Mouse (Mus musculus): ENCODE results near the gene Mrgpra2a.
"Not testable (repeated sequence)": the region's sequence is repeated elsewhere in the genome, so short reads cannot be mapped to it uniquely, and the experiment has no call there.

The Mrgpra2a gene

DNA sequence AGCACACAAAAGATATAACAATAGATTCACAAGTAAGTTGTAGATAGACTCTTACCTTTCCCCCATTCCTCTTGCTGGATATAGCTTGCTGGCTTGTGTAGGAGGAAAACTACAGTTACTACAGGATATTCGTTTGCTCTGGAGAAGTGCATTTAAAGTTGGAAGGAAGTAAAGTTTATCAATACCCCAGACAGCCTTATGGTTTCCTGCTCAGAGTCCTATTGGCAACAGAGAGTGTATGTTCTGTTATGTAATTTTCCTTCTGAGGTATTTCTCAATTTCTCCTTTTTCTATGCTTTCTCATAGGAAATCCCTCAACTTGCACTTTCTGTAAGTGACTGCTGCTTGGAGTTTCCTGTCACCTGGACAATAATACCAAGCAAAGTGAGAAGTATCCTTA is at the start of gene Mrgpra2a:
Gene Mrgpra2a, minus strand, starts transcription at position 125 of the 400 bp plus-strand sequence.
- not testable (repeated sequence) for DNase-seq (ENCODE audit: low spot score)

DNA sequence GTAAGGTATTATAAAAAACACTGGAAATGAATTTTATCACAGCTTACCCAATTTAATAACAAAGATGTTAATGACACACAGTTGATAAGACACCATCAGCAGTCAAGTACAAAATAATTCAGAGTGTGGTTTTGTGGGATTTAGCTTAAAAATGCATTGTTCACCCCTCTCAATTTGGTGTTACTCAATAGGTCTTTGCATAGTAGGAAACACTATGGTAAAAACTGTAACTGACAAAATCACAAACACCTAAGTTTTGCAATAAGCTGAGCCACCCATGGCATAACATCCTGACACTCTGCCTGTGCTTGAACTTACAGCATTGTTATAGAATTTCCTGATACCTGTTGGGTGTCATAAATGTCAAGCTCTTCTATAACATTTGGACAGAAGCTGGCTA is 39.3 kb upstream of the Mrgpra2a start:
- DNase-seq (ENCODE audit: low spot score), result not testable (repeated sequence)

DNA sequence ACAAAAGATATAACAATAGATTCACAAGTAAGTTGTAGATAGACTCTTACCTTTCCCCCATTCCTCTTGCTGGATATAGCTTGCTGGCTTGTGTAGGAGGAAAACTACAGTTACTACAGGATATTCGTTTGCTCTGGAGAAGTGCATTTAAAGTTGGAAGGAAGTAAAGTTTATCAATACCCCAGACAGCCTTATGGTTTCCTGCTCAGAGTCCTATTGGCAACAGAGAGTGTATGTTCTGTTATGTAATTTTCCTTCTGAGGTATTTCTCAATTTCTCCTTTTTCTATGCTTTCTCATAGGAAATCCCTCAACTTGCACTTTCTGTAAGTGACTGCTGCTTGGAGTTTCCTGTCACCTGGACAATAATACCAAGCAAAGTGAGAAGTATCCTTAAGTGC is 37.5 kb upstream of the Mrgpra2a start:
- not testable (repeated sequence) for DNase-seq (ENCODE audit: low spot score)

DNA sequence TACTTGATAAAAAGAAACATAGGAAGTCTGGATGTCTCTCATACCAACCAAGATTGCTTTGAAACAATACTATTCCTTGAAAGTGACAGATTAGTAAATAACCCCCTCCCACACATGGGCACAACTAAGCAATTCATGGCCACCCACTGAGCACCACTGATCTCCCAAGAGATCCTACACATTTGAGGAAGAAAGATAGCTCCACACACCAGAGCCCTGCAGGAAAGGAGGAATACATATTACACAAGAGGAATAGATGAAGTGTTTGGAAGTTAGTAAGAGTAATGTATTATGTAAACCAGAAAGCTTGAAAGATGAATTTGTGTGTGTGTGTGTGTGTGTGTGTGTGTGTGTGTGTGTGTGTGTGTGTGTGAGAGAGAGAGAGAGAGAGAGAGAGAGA is 31.2 kb upstream of the Mrgpra2a start:
- not testable (repeated sequence) for DNase-seq (ENCODE audit: low spot score)

DNA sequence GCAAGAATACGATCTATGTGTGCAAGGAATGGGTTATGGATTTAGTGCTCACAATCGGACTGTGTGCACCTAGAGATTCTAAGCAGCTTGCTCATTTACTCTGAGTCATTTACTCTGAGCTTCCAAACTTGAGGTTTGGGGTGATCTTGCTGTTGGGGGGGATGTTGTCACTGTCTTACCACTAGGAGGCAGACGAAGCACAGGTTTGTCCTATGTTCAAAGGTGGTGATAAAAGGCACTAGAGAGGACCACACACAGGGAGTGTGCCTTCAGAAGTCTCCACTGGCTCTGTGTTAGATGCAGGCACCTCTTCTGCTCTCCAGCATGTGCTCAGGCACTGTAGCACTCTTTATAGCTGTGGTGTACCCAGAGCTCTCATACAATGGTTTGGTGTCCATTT is 22.0 kb upstream of the Mrgpra2a start:
- DNase-seq (ENCODE audit: low spot score), result not testable (repeated sequence)

DNA sequence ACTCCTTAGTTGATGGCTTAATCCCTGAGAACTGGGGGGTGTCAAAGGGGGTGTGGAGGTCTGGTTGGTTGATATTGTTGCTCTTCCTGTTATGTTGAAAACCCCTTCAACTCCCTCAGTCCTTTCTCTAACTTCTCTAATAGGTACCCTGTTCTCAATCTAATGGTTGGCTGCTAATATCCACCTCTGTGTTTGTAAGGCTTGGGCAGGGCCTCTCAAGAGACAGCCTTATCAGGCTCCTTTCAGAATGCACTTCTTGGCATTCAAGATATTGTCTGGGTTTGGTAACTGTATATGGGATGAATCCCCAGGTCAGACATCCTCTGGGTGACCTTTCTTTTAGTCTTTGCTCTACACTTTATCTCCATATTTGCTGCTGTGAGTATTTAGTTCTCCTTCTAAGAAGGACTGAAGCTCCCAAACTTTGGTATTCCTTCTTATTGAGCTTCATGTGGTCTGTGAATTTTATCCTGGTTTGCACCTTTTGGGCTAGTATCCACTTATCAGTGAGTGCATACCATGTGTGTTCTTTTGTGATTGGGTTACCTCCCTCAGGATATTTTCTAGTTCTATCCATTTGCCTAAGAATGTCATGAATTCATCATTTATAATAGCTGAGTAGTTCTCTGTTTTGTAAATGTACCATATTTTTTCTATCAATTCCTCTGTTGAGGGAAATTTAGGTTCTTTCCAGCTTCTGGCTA is 13.5 kb upstream of the Mrgpra2a start:
- not testable (repeated sequence) for DNase-seq (ENCODE audit: low spot score)

DNA sequence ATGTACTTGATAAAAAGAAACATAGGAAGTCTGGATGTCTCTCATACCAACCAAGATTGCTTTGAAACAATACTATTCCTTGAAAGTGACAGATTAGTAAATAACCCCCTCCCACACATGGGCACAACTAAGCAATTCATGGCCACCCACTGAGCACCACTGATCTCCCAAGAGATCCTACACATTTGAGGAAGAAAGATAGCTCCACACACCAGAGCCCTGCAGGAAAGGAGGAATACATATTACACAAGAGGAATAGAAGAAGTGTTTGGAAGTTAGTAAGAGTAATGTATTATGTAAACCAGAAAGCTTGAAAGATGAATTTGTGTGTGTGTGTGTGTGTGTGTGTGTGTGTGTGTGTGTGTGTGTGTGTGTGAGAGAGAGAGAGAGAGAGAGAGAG is 6.2 kb downstream of the Mrgpra2a start:
- DNase-seq (ENCODE audit: low spot score), result not testable (repeated sequence)

DNA sequence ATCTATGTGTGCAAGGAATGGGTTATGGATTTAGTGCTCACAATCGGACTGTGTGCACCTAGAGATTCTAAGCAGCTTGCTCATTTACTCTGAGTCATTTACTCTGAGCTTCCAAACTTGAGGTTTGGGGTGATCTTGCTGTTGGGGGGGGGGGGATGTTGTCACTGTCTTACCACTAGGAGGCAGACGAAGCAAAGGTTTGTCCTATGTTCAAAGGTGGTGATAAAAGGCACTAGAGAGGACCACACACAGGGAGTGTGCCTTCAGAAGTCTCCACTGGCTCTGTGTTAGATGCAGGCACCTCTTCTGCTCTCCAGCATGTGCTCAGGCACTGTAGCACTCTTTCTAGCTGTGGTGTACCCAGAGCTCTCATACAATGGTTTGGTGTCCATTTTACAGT is 15.5 kb downstream of the Mrgpra2a start:
- not testable (repeated sequence) for DNase-seq (ENCODE audit: low spot score)

DNA sequence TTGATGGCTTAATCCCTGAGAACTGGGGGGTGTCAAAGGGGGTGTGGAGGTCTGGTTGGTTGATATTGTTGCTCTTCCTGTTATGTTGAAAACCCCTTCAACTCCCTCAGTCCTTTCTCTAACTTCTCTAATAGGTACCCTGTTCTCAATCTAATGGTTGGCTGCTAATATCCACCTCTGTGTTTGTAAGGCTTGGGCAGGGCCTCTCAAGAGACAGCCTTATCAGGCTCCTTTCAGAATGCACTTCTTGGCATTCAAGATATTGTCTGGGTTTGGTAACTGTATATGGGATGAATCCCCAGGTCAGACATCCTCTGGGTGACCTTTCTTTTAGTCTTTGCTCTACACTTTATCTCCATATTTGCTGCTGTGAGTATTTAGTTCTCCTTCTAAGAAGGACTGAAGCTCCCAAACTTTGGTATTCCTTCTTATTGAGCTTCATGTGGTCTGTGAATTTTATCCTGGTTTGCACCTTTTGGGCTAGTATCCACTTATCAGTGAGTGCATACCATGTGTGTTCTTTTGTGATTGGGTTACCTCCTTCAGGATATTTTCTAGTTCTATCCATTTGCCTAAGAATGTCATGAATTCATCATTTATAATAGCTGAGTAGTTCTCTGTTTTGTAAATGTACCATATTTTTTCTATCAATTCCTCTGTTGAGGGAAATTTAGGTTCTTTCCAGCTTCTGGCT is 24.0 kb downstream of the Mrgpra2a start:
- not testable (repeated sequence) for DNase-seq (ENCODE audit: low spot score)

DNA sequence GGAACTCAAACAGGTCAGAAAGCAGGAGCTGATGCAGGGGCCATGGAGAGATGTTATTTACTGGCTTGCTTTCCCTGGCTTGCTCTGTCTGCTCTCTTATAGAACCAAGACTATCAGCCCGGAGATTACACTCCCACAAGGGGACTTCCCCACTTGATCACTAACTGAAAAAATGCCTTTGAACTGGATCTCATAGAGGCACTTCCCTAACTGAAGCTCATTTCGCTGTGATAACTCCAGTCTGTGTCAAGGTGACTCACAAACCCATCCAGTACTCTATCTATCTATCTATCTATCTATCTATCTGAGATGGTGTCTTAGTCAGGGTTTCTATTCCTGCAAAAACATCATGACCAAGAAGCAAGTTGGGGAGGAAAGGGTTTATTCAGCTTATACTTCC is 41.3 kb downstream of the Mrgpra2a start:
- DNase-seq (ENCODE audit: low spot score), result no peak

DNA sequence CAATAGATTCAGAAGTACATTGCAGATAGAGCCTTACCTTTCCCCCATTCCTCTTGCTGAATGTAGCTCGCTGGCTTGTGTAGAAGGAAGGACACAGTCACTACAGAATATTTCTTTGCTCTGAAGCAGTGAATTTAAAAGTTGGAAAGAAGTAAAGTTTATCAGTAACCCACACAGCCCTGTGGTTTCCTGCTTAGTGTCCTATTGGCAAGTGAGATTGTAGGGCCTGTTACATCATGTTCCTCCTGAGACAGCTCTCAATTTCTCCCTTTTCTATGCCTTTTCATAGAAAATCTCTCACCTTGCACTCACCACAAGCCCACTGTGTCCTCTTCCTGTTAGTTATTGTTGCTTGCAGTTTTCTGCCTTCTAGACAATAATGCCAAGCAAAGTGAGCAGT is 42.4 kb downstream of the Mrgpra2a start:
- no peak for DNase-seq (ENCODE audit: low spot score)

DNA sequence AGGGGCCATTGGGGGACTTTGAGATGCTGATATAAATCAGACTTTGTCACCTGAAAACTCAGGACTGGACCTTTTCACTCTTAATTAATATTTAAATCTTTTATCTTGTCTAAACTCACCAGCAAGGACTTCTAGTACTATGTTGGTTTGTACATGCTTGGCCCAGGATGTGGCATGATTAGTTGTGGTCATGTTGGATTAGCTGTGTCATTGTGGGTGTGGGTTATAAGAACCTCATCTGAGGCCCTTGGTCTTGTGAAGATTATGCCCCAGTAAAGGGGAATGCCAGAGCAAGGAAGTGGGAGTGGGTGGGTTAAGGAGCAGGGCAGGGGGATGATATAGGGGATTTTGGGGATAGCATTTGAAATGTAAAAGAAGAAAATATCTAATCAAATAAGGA is 50.8 kb downstream of the Mrgpra2a start:
- no peak for DNase-seq (ENCODE audit: low spot score)

Data from urinary bladder, postnatal 14 days (tissue).